ENCODE assay signal across 12 mouse cellular contexts in the genomic region with DNA sequence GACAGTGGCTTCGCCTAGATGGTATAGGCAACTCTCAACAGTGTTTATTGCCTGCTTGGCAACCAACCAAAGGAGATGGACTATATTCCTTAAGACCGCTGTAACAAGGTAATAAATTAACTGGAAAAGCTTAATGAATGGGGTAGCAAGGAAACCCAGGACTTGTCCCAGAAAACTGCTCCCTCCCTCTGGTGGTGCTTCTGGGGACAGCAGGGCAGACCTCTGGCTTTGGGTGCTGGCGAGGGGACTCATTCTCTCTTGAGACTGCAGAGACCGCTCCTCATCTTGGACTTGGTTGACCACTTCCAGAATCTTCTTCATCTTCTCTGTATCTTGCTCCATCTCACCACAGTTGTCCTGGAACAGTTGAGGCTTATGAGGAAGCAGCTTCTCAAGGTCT. TPM values are rescaled to one million over a fixed set of nuclear protein-coding genes. Genes with fewer than 3 reads are reported as not detected.
A peak's percentile ranks its signal among the peaks of the same experiment; 100 is the strongest.
DNase-seq lines count a peak whose midpoint lies in the region; ATAC-seq and TF ChIP-seq lines count a peak whose summit lies in the region.
"Had no signal": no experiment of that assay in that cellular context is flagged by ENCODE, and none has a peak within 500 bp of the region (broad histone marks: within the 10 kb centered on the region; RNA-seq: fewer than 3 reads in every experiment).

No protein-coding gene starts in this region.

- no peak for DNase-seq in cerebellum, adult 2 months
- no peak for DNase-seq in cerebellum, adult 9-10 months
- DNase-seq in kidney, postnatal 14 days: peak; percentile 20
- peak; percentile 29 for DNase-seq in retina, embryonic 14.5 days (ENCODE audit: low spot score)
- no peak for DNase-seq in retina, postnatal 1 day
- no peak for DNase-seq in stomach, postnatal 0 days (ENCODE audit: low spot score)
- DNase-seq in cerebellum, adult 8-10 months: no peak
- DNase-seq: cerebellum, postnatal 25 days had no signal

- H3K9me3 ChIP-seq in kidney, embryonic 14.5 days (ENCODE audit: control insufficient read depth, low read length): no peaks in the 10 kb centered on the region
- no peaks in the 10 kb centered on the region for H3K9me3 ChIP-seq in stomach, postnatal 0 days (ENCODE audit: control insufficient read depth, low read length)
- H3K9me3 ChIP-seq: limb, embryonic 13.5 days; stomach, embryonic 15.5 days had no signal

- TF ChIP-seq POLR2A in cerebellum, adult 2 months (IDR thresholded peaks at IDR 0.05; ENCODE audit: borderline replicate concordance, insufficient read depth, low read length): no peak

- no peak overlapping the region for H3K9ac ChIP-seq in kidney, embryonic 14.5 days (ENCODE audit: low read depth, low read length)
- H3K9ac ChIP-seq in stomach, postnatal 0 days (ENCODE audit: low read length): no peak overlapping the region
- H3K9ac ChIP-seq: hindbrain, embryonic 14.5 days; limb, embryonic 13.5 days; stomach, embryonic 15.5 days had no signal

- TF ChIP-seq EP300 in stomach, postnatal 0 days (optimal IDR thresholded peaks at IDR 0.05): no peak

- no peaks in the 10 kb centered on the region for H3K27me3 ChIP-seq in cerebellum, adult 2 months (ENCODE audit: control insufficient read depth, insufficient read depth, low read length)
- no peaks in the 10 kb centered on the region for H3K27me3 ChIP-seq in kidney, embryonic 14.5 days (ENCODE audit: control insufficient read depth, insufficient read depth, low read length)
- H3K27me3 ChIP-seq in stomach, postnatal 0 days (ENCODE audit: control insufficient read depth, insufficient read depth, low read length): no peaks in the 10 kb centered on the region
- H3K27me3 ChIP-seq: limb, embryonic 13.5 days; stomach, embryonic 15.5 days had no signal

- ATAC-seq in kidney, embryonic 14.5 days (ENCODE audit: low FRiP score, low TSS enrichment): no peak
- no peak for ATAC-seq in stomach, postnatal 0 days (ENCODE audit: low FRiP score, low TSS enrichment)

- TF ChIP-seq CTCF in cerebellum, adult 2 months (IDR thresholded peaks at IDR 0.05; ENCODE audit: borderline replicate concordance, insufficient read depth, low read depth, low read length): 0 out of 2 replicates have a peak, but pooled peaks have one; percentile 12
- peak; percentile 60 for TF ChIP-seq CTCF in stomach, postnatal 0 days (IDR thresholded peaks at IDR 0.05; ENCODE audit: low read depth)

- 0 out of 2 replicates have a peak, but pooled peaks cover 3% of the 10 kb centered on the region for H3K36me3 ChIP-seq in kidney, embryonic 14.5 days (ENCODE audit: control insufficient read depth, insufficient read depth, low read length)
- H3K36me3 ChIP-seq in stomach, postnatal 0 days (ENCODE audit: control insufficient read depth, insufficient read depth, low read length): peaks cover 3% of the 10 kb centered on the region; the same call in 1 of the 2 replicates

- no peak overlapping the region for H3K27ac ChIP-seq in cerebellum, adult 2 months (ENCODE audit: insufficient read depth, low read length)
- H3K27ac ChIP-seq in kidney, embryonic 14.5 days (ENCODE audit: low read depth, low read length): no peak overlapping the region
- H3K27ac ChIP-seq in stomach, postnatal 0 days (replicated peaks): no peak overlapping the region
- H3K27ac ChIP-seq: hindbrain, embryonic 14.5 days; limb, embryonic 13.5 days; stomach, embryonic 15.5 days had no signal

- H3K4me1 ChIP-seq in cerebellum, adult 2 months (ENCODE audit: control insufficient read depth, insufficient read depth, low read length): peaks cover 5% of the 10 kb centered on the region
- no peaks in the 10 kb centered on the region for H3K4me1 ChIP-seq in kidney, embryonic 14.5 days (ENCODE audit: control insufficient read depth, insufficient read depth, low read length)
- no peaks in the 10 kb centered on the region for H3K4me1 ChIP-seq in stomach, postnatal 0 days (replicated peaks; ENCODE audit: control insufficient read depth, insufficient read depth)
- H3K4me1 ChIP-seq: limb, embryonic 13.5 days; stomach, embryonic 15.5 days had no signal

- H3K4me2 ChIP-seq in kidney, embryonic 14.5 days (replicated peaks; ENCODE audit: low read depth, low read length): no peak overlapping the region
- no peak overlapping the region for H3K4me2 ChIP-seq in stomach, postnatal 0 days (replicated peaks; ENCODE audit: low read depth)
- H3K4me2 ChIP-seq: hindbrain, embryonic 14.5 days; limb, embryonic 13.5 days; stomach, embryonic 15.5 days had no signal

- WGBS in cerebellum, adult 2 months: 86% methylated on average over 4 of the region's 4 CpGs
- WGBS in kidney, embryonic 14.5 days: 78% methylated on average over 4 of the region's 4 CpGs
- WGBS in stomach, postnatal 0 days: 85% methylated on average over 4 of the region's 4 CpGs

- no peak overlapping the region for H3K4me3 ChIP-seq in cerebellum, adult 2 months (replicated peaks; ENCODE audit: insufficient read depth, low read depth, low read length)
- no peak overlapping the region for H3K4me3 ChIP-seq in kidney, embryonic 14.5 days (ENCODE audit: low read length)
- H3K4me3 ChIP-seq in stomach, postnatal 0 days (ENCODE audit: low read depth, low read length): no peak overlapping the region
- H3K4me3 ChIP-seq: limb, embryonic 13.5 days; stomach, embryonic 15.5 days had no signal

RNA-seq across cellular contexts. Expression of a gene that starts 24.3 kb away (rescaled TPM):
- polyA plus RNA-seq in cerebellum, adult 2 months (2012; rRNA removed): 106 and 123 TPM in 2 replicates
- 5.5 and 13.9 TPM in 2 replicates for polyA plus RNA-seq in kidney, embryonic 14.5 days (2014; fragmentation: Nextera tagmentation; extraction: Ambion mirVana)
- polyA plus RNA-seq in stomach, postnatal 0 days (2015; fragmentation: Nextera tagmentation; extraction: Ambion mirVana): 80.8 and 90.1 TPM in 2 replicates

Comparison
In these comparisons a context has a peak if more than half of its experiments do, and no peak if none do; other contexts are left out.
1. DNase-seq: peak in kidney, postnatal 14 days (single experiment) and retina, embryonic 14.5 days (single experiment); none in cerebellum, adult 2 months (0 of 2), cerebellum, adult 9-10 months (single experiment), retina, postnatal 1 day (single experiment), stomach, postnatal 0 days (single experiment) and cerebellum, adult 8-10 months (single experiment).